Comparison of ENCODE assay signal across 9 mouse cellular contexts in genomic region chr7:127652050-127652449, GRCm38 (mm10). TPM values are rescaled to one million over a fixed set of nuclear protein-coding genes. Genes with fewer than 3 reads are reported as not detected.
DNase-seq lines count a peak whose midpoint lies in the region; ATAC-seq lines count a peak whose summit lies in the region.
"Had no signal": no experiment of that assay in that cellular context is flagged by ENCODE, and none has a peak within 500 bp of the region (broad histone marks: within the 10 kb centered on the region; RNA-seq: fewer than 3 reads in every experiment).

No protein-coding gene starts in this region.

- ATAC-seq in hindbrain, embryonic 13.5 days (ENCODE audit: low FRiP score): no peak
- ATAC-seq in limb, embryonic 15.5 days (ENCODE audit: insufficient number of reproducible peaks, low FRiP score, low TSS enrichment, low read depth): no peak
- no peak for ATAC-seq in stomach, embryonic 15.5 days (ENCODE audit: insufficient read depth, low FRiP score, low read depth)
- no peak for ATAC-seq in erythroblast, adult 5-6 weeks (replicated peaks; ENCODE audit: low FRiP score, poor library complexity, severe bottlenecking)

- H3K27me3 ChIP-seq in hindbrain, embryonic 13.5 days: 0 out of 2 replicates have a peak, but pooled peaks cover 8% of the 10 kb centered on the region
- no peaks in the 10 kb centered on the region for H3K27me3 ChIP-seq in limb, embryonic 15.5 days
- H3K27me3 ChIP-seq in stomach, embryonic 15.5 days (replicated peaks): no peaks in the 10 kb centered on the region

- no peaks in the 10 kb centered on the region for H3K36me3 ChIP-seq in hindbrain, embryonic 13.5 days
- no peaks in the 10 kb centered on the region for H3K36me3 ChIP-seq in limb, embryonic 15.5 days
- no peaks in the 10 kb centered on the region for H3K36me3 ChIP-seq in stomach, embryonic 15.5 days

- intact Hi-C loops in heart, postnatal 10 days (cut with DNase I): no loop called here

- H3K4me1 ChIP-seq in hindbrain, embryonic 13.5 days (replicated peaks): peaks cover 5% of the 10 kb centered on the region; the same call in 1 of the 2 replicates
- H3K4me1 ChIP-seq in limb, embryonic 15.5 days: peaks cover 10% of the 10 kb centered on the region
- H3K4me1 ChIP-seq in stomach, embryonic 15.5 days: peaks cover 3% of the 10 kb centered on the region; the same call in 1 of the 2 replicates

- H3K4me2 ChIP-seq in hindbrain, embryonic 13.5 days: peak overlapping the region; percentile 39
- peak overlapping the region; percentile 46 for H3K4me2 ChIP-seq in limb, embryonic 15.5 days
- H3K4me2 ChIP-seq in stomach, embryonic 15.5 days: peak overlapping the region; percentile 44

- DNase-seq in heart, postnatal 10 days: peak; percentile 8 to 11
- no peak for DNase-seq in heart, adult 11 months
- no peak for DNase-seq in right cerebral cortex, postnatal 36 days (ENCODE audit: low spot score in 2 of 2)
- DNase-seq in adrenal gland, adult 18-20 months (ENCODE audit: low spot score in 2 of 2): no peak
- DNase-seq: gastrocnemius, postnatal 10 days had no signal

- H3K4me3 ChIP-seq in hindbrain, embryonic 13.5 days: no peak overlapping the region
- peak overlapping the region; percentile 20 for H3K4me3 ChIP-seq in limb, embryonic 15.5 days
- peak overlapping the region; percentile 11; the same call in 1 of the 2 replicates for H3K4me3 ChIP-seq in stomach, embryonic 15.5 days (replicated peaks)

- H3K9me3 ChIP-seq in hindbrain, embryonic 13.5 days: peaks cover 1% of the 10 kb centered on the region; the same call in 1 of the 2 replicates
- H3K9me3 ChIP-seq in limb, embryonic 15.5 days: no peaks in the 10 kb centered on the region
- H3K9me3 ChIP-seq in stomach, embryonic 15.5 days: no peaks in the 10 kb centered on the region

- peak overlapping the region; percentile 51; the same call in 1 of the 2 replicates for H3K9ac ChIP-seq in hindbrain, embryonic 13.5 days
- H3K9ac ChIP-seq in limb, embryonic 15.5 days: no peak overlapping the region
- no peak overlapping the region for H3K9ac ChIP-seq in stomach, embryonic 15.5 days

- WGBS in hindbrain, embryonic 13.5 days: 14% methylated on average over 18 of the region's 18 CpGs
- WGBS in limb, embryonic 15.5 days: 7% methylated on average over 18 of the region's 18 CpGs
- 13% methylated on average over 18 of the region's 18 CpGs for WGBS in stomach, embryonic 15.5 days

- no peak overlapping the region for H3K27ac ChIP-seq in hindbrain, embryonic 13.5 days
- H3K27ac ChIP-seq in limb, embryonic 15.5 days: peak overlapping the region; percentile 51; the same call in 1 of the 2 replicates
- no peak overlapping the region for H3K27ac ChIP-seq in stomach, embryonic 15.5 days

RNA-seq across cellular contexts. Expression of gene Zfp629, which starts 36.5 kb away (rescaled TPM):
- 10 to 100 TPM; 32.4 to 35.1 TPM for total RNA-seq in heart, postnatal 10 days (2021)
- 22.2 and 25.0 TPM in 2 replicates for polyA plus RNA-seq in hindbrain, embryonic 13.5 days (2015; fragmentation: Nextera tagmentation; extraction: Ambion mirVana)
- 11.5 and 11.7 TPM in 2 replicates for polyA plus RNA-seq in limb, embryonic 15.5 days (2015; fragmentation: Nextera tagmentation; extraction: Ambion mirVana)
- 9.4 and 10.3 TPM in 2 replicates for polyA plus RNA-seq in stomach, embryonic 15.5 days (2015; fragmentation: Nextera tagmentation; extraction: Ambion mirVana)
- 10 to 100 TPM; 16.4 to 16.5 TPM for total RNA-seq in adrenal gland, adult 18-20 months (2021)
- 0.77 and 0.84 TPM in 2 replicates for total RNA-seq in erythroblast, adult 5-6 weeks (2015; ENCODE audit: low replicate concordance)
- 2.0 and 3.2 TPM in 2 replicates for total RNA-seq in erythroblast, adult 5-6 weeks (2017; ENCODE audit: low replicate concordance)

RNA-seq across cellular contexts. Expression of gene Bcl7c, which starts 56.7 kb away (rescaled TPM):
- total RNA-seq in heart, postnatal 10 days (2021): 10 to 100 TPM; 60.5 to 62.9 TPM
- 47.0 and 50.8 TPM in 2 replicates for polyA plus RNA-seq in hindbrain, embryonic 13.5 days (2015; fragmentation: Nextera tagmentation; extraction: Ambion mirVana)
- polyA plus RNA-seq in limb, embryonic 15.5 days (2015; fragmentation: Nextera tagmentation; extraction: Ambion mirVana): 81.1 and 90.5 TPM in 2 replicates
- 59.3 and 63.4 TPM in 2 replicates for polyA plus RNA-seq in stomach, embryonic 15.5 days (2015; fragmentation: Nextera tagmentation; extraction: Ambion mirVana)
- 10 to 100 TPM; 53.4 to 88.2 TPM for total RNA-seq in adrenal gland, adult 18-20 months (2021)
- 28.8 and 41.3 TPM in 2 replicates for total RNA-seq in erythroblast, adult 5-6 weeks (2015; ENCODE audit: low replicate concordance)
- total RNA-seq in erythroblast, adult 5-6 weeks (2017; ENCODE audit: low replicate concordance): 3.8 and 4.3 TPM in 2 replicates

Comparison
In these comparisons a context has a peak if more than half of its experiments do, and no peak if none do; other contexts are left out.
1. DNase-seq: peak in heart, postnatal 10 days (2 of 2); none in heart, adult 11 months (single experiment), right cerebral cortex, postnatal 36 days (0 of 2) and adrenal gland, adult 18-20 months (0 of 2).
2. RNA of gene Zfp629, which starts 36.5 kb away (total RNA-seq): 32.4 to 35.1 TPM in heart, postnatal 10 days and 16.4 to 16.5 TPM in adrenal gland, adult 18-20 months; 0.77 to 3.2 TPM in erythroblast, adult 5-6 weeks; every median in the first group is over 4 times any median in the second.
3. Peak in every context shown above with its lines, with median percentiles within 50 percentile points of each other: H3K4me2 ChIP-seq.